Mouse (Mus musculus) cerebellum, adult 9-11 months (tissue): ENCODE measurements at regions not wholly inside any gene's neighbourhood (a gene's known extent, or its start where the extent isn't known, plus 50 kb on each side); places are given as distances from the start of the nearest gene placed in this dataset.

Experiments used
- DNase-seq: peaks from one replicate; pipeline ENCODE4 v3.0.0; 2022

DNA sequence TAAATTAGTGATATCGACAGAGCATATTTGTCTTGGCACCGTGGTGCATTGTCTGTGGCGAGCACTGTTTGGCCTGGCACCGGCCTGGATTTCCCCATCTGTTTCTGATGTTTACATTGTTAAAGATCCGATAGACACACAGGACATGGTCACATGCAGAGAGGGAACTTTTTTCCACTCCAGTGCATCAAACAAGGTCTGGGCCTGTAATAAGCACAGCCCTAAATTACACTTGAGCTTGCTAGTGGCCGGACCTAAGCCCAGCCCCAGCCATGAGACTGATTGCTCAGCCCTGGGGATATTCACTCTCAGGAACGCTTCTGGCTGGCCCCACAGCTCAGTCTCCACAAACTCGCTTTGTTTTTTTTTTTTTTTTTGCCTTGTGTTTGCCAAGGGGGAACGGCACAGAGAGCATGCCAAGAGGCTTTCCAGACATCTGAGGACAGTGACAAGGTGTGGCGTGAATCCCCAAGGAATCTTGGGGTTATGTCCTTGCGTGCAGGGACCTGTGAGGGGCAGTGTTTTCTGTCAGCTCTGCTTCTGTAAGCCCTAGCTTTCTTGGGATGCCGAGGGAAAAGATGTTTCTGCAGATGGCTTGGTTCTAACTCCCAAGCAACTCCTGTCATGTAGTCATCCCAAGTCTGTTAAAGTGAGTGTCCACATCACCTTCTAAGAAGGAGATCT, 147.3 kb downstream of the Slc4a3 start:
- peak; percentile 46 for DNase-seq

DNA sequence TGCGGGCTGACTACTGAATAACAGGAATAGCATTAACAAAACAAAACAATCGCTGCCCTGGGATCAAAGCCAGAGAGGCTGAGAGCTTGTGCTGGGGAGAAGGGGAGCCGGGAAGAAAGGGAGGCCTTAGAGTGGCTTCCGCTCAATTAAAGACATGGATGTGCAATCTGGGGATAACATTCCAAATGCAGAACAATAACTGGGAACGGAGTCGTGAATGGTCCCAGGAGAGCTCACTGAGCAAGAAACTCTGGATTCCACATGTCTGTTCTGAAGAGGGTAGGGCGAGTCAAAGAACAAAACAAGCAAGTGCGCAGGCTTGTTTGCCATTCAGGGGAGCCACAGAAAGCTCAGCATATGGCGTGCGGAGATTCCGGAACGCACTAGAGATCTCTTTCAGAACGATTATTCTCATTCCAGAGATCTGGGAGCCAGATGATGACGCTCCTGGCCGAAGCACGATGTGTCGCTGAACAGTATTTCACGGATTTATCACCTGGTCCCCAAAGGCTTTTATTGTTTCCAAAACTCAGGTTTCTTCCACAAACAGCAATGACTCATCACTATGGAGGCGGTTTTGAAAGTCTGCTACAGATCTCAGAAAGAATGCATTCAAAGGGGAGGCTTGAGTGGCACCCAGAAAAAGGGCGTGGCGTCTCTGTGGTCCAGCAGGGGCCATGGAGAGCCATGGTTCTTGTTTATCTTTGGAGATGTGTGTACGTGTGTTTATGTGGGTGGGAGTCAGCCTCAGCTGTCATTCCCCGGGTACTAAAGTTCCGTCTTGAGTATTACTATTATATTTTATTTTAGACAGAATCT, 159.0 kb downstream of the Slc4a3 start:
- no peak for DNase-seq

DNA sequence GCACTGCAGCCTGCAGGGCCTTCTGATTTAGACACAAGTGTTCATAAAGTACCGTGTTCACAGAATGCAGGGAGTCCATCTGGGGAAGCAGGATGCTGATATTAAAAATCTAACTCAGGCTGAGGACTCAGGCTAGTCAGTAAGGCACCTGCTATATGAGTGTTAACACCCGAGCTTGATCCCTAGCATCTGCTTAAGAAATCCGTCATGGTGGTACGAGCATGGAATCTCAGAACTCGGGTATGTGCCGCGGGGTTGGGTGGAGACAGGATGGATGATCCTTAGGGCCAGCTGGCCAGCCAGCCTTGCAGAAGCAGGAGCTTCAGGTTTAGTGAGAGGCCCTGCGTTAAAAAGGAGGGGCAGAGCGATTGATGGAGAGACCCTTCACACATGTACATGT, 160.1 kb downstream of the Slc4a3 start:
- no peak for DNase-seq

DNA sequence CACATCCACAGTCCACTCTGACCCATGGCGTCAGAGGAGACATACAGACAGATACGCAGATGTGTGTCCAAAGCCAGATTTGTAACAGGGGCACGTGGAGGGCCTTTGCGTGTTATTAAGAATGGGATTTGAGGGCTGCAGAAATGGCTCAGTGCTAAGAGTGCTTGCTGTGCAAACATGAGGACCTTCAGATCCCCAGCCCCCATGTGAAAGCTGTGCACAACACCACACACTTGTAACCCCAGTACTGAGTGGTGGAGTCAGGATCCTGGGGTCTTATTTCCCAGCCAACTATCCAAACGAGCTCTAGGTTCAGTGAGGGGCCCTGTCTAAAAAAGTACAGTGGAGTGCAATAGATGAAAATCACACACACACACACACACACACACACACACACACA, 177.4 kb downstream of the Slc4a3 start:
- no peak for DNase-seq

- no peak for DNase-seq
These were observed 179.3 kb downstream of the Slc4a3 start for GRCm38 (mm10) chr1:75725329-75725728.

DNA sequence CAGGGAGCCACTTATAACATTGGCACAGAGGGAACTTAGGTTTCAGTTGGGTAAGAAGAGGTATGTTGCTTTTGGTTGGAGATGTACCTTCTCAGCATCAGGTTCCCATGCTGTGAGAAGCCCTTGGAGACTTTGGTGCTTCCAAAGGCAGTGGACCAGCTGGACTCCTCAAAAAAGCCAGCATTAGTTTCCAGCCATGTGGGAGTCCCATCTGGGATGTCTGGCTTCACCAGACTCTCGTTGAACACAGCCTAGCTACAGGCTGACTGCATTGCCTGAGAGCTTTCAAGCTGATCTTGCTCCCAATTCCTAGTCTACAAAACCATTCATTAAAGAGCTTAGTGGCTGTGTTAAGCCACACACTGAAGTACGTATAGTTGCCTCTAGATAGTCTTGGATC, 182.8 kb downstream of the Slc4a3 start:
- no peak for DNase-seq

GRCm38 (mm10) chr1:75733791-75734190, 187.7 kb downstream of the Slc4a3 start:
- DNase-seq: no peak

DNA sequence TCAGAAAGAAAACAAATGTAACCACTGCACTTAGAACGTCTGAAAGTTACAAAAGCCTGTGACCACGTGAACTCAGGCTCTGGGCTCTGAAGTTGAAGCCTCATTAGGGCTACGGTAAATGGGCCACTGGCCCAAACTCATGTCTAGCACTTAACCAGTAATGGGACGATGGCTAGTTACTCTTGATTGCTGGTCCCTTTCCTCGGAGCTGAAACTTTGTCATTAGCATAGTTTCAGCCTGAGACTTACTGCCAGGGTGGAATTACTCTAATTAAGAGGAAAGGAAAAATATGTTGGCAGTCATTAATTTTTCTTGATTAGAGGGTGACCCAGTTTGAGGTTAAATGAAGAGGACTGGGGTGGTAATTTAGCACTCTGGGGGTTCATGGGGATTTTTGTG, 192.6 kb downstream of the Slc4a3 start:
- no peak for DNase-seq

- no peak for DNase-seq
These were observed 203.7 kb downstream of the Slc4a3 start for GRCm38 (mm10) chr1:75749665-75750221.

GRCm38 (mm10) chr1:75772131-75772530, 226.1 kb downstream of the Slc4a3 start:
- DNase-seq: no peak

DNA sequence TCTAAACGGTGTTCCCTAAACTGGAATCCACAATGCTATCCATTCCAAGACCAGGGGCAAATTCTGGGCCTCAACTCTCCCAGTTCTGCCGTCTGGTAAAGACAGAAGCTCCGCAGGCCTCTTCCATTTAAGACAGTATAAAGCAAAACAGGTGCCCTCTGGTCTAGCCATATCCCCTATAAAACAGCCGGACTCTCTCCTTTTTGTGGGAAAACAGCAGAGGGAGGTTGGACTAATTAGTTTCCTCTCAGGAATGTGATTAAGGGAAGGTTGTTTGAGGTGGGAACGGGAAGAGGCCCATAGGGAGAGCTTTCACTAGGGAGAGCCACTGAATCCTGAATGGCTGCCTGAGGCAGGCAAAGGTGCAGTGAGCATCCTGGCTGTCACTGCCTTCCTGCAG, 226.9 kb downstream of the Slc4a3 start:
- no peak for DNase-seq

- DNase-seq: no peak
These were observed 232.8 kb downstream of the Slc4a3 start for GRCm38 (mm10) chr1:75778889-75779288.

- DNase-seq: no peak
These were observed 237.1 kb downstream of the Slc4a3 start for GRCm38 (mm10) chr1:75783206-75783605.

DNA sequence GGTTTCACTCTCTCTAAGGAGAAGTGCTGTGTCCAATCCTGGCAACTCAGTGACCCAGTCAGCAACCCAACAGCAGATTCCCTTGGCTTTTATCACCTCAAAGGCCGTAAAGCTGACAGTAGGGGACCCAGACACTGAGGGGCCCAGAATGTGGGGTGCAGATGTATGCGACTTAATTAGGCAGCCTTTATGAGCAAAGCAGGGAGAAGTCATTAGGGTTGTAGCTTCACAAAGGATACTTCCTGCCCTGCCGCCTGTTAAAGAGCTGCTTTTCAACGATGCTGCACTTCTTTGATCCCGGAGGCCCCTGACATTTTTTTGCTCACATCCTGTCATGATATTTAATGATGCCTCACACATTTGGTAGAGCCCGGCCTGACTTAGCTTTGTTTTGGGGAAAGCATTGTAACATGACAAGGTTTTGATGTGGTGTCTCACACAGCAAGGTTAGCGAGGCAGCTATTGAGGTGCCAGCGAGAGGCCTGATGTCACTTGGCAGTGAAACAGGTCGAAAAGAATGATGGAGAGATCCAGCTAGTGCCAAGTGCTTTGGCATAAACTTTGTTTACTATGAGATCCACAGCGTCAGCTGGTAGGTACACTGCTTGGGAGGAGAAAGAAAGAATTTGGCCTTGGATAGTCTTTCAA, 240.2 kb downstream of the Slc4a3 start:
- peak; percentile 5 for DNase-seq

- DNase-seq: no peak
These were observed 245.4 kb downstream of the Slc4a3 start for GRCm38 (mm10) chr1:75791509-75791908.

DNA sequence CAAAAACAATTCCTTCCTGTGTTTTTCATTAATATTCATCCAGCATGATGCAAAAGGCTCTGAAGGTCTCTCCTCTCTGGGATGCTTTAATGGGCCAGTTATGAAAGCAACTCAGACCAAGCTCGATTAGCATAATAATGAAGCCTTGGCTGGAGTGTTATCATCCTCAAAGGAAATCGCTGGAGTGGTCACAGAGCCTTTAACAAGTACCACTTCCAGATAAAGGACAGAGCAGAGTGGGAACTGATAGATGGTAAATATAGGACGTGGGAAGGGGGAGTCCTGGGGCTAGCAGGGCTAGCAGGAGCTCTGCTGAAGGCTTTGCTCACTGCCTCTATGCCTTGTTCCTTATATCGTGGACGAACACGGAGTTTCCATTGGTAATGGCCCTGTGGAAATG, 251.7 kb downstream of the Slc4a3 start:
- DNase-seq: no peak

- no peak for DNase-seq
These were observed 252.5 kb downstream of the Slc4a3 start for GRCm38 (mm10) chr1:75798375-75799099.

DNA sequence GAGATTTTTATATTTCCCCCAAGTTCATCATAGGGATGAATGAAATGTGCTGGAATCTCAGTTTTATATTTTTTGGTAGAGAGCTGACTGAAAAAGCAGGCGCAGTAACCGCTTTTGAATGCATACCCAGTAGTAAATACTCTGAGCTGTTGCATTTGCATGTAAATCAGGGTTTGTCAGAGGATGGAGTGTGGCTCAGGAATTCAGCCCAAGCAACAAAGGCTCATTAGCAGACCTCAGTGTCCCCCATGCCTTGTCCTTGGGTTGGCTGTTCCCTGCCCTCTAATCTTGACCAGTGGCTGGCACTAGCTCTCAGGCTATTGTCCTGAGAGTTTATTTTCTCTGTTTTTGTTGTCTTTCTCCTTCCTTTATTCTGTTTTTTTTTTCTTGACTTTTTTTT, 258.4 kb downstream of the Slc4a3 start:
- DNase-seq: no peak

GRCm38 (mm10) chr1:75812471-75812870, 266.4 kb downstream of the Slc4a3 start:
- DNase-seq: no peak

DNA sequence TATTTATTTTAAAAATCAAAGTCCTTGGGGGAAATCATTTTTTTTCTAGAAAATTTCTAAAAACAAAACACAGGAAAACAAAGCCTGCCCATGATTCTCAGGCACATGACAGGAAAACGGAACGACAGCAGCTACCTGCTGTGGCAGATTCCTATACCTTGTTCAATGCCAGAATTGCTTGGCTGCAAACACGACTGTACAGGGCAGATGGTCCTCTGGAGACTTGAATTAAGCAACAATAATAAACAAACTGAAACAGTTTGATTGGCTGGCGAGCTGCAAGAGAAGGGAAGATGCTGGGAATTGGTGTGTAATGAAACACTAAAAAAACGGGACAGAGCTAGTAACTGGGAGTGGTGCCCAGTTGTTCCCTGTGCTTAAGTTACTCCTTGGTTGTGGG, 280.1 kb downstream of the Slc4a3 start:
- no peak for DNase-seq

DNA sequence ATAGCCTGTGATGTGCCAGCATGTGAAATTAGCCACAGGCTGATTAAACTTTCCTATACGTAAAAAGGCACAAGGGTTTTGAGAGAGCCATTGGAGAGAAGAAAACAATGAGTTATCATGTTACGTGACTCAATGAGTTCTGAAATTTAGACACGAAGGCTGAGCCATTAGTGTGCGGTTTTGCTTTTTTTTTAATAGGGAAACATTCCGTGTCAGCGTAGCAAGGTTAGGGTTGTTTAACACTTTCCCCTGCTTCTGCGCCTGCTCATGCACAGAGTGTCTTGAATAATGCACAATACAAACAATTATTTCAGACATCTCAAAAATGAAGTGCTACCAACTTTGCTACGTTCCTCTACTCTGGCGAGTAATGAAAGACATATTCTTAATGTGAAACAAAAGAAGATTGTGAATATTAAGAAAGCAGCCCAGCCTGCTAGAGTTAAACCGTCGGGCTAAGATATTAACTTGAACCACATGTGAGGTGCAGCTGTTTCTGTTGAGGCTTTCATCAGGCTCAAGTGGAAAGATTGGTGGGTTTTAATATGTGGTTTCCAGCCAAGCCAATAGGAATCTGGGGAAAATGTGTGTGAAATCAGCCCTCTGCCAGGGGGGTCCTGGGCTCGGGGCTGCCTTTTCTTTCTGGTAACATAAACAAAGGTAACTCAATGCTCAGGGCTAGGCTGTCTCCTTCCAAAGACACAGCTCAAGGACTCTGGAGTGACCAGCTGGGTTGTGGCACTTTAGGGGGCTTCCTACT, 287.2 kb downstream of the Slc4a3 start:
- DNase-seq: no peak

DNA sequence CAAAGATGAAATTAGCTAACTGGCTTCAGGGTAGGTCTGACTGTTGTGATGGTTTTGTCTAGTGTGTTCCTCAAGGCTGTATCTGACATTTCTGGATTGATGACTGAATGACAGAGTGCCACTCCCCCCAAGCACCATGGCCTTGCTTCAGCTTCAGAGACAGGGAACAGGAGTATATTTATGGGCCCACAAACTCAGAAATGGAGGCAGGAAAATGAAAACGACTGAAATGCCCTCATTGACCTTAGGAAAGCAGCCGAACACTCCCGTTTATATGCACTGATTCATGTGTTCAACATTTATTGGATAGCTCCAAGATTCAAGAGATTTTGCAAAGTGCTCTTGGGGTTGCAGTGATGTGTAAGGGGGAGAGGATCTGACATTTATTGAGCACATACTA, 288.3 kb downstream of the Slc4a3 start:
- no peak for DNase-seq
